Mouse (Mus musculus) heart, embryonic 13.5 days (tissue): Measurements from ENCODE around the gene Creb3. TPM values are rescaled to one million over a fixed set of nuclear protein-coding genes. Genes with fewer than 3 reads are reported as not detected.
A peak's percentile ranks its signal among the peaks of the same experiment; 100 is the strongest.
"Not testable (repeated sequence)": the region's sequence is repeated elsewhere in the genome, so short reads cannot be mapped to it uniquely, and the experiment has no call there.

Source experiments
- ATAC-seq: fragments of 200-750 bp; cut with Nextera tagmentation; 2 replicates; pipeline ENCODE4 v1.8.0; 2017; ENCODE audit warnings: moderate TSS enrichment; ENCODE audit not compliant: insufficient number of reproducible peaks, low FRiP score, low TSS enrichment; ENCODE audit errors: extremely low read depth
- H3K27ac ChIP-seq: fragments of 300-500 bp; sonication (generic); replicated peaks from 2 replicates; pipeline ENCODE4 v1.5.1; 2015; ENCODE audit warnings: moderate library complexity, mild to moderate bottlenecking, inconsistent platforms
- H3K27me3 ChIP-seq: fragments of 300-500 bp; sonication (generic); replicated peaks from 2 replicates; pipeline ENCODE4 v1.6.1; 2015; ENCODE audit warnings: mild to moderate bottlenecking, inconsistent platforms
- H3K36me3 ChIP-seq: fragments of 300-500 bp; sonication (generic); 2 replicates; pipeline ENCODE4 v1.6.1; 2015; ENCODE audit warnings: mild to moderate bottlenecking, inconsistent platforms
- H3K4me1 ChIP-seq: fragments of 300-500 bp; sonication (generic); 2 replicates; pipeline ENCODE4 v1.6.1; 2015; ENCODE audit warnings: inconsistent platforms
- H3K4me2 ChIP-seq: fragments of 300-500 bp; sonication (generic); 2 replicates; pipeline ENCODE4 v1.6.1; 2015; ENCODE audit warnings: inconsistent platforms, mild to moderate bottlenecking, moderate library complexity
- H3K4me3 ChIP-seq: fragments of 300-500 bp; sonication (generic); 2 replicates; pipeline ENCODE4 v1.5.1; 2015; ENCODE audit warnings: moderate library complexity, mild to moderate bottlenecking, inconsistent platforms
- H3K9ac ChIP-seq: fragments of 300-500 bp; sonication (generic); 2 replicates; pipeline ENCODE4 v1.6.1; 2015; ENCODE audit warnings: inconsistent platforms, mild to moderate bottlenecking, moderate library complexity
- H3K9me3 ChIP-seq: fragments of 300-500 bp; sonication (generic); 2 replicates; pipeline ENCODE4 v1.6.1; 2016; ENCODE audit warnings: inconsistent platforms
- WGBS: fragments of 180-500 bp; shearing (Covaris S2); methylation state at CpG from one replicate; pipeline ENCODE4 v1.1.7; 2015; ENCODE audit warnings: mixed read lengths; 5-methylcytosine and 5-hydroxymethylcytosine counted together
- polyA plus RNA-seq: library from polyadenylated mRNA; unstranded; fragments of >200 nt; fragmentation: Nextera tagmentation; extraction: Ambion mirVana; gene quantifications from 2 replicates; pipeline ENCODE4 v1.2.1, GENCODE M21; 2015

Creb3 gene
- polyA plus RNA-seq, 1 experiment from 2014 or later = 59.1 TPM

- ATAC-seq = no peak
- peaks cover 19% of the 10 kb centered on the region for H3K4me1 ChIP-seq
These were observed 28.9 kb upstream of the Creb3 start for GRCm38 (mm10) chr4:43533270-43533669.

GRCm38 (mm10) chr4:43535628-43536027 lies 26.5 kb upstream of the Creb3 start:
- no peak for ATAC-seq
- Histone ChIP-seq H3K36me3 (peaks cover 100% of the 10 kb centered on the region), H3K9me3 (no peaks in the 10 kb centered on the region), H3K4me1 (peaks cover 9% of the 10 kb centered on the region), H3K9ac (no peak overlapping the region), H3K4me3 (no peak overlapping the region), H3K4me2 (no peak overlapping the region), H3K27ac (no peak overlapping the region), H3K27me3 (no peaks in the 10 kb centered on the region)
- WGBS = 93% methylated on average over 8 of the region's 8 CpGs

More at GRCm38 (mm10) chr4:43533270-43533669, 28.9 kb upstream of the Creb3 start:
- WGBS = 82% methylated on average over 9 of the region's 9 CpGs
- H3K36me3 ChIP-seq = peaks cover 81% of the 10 kb centered on the region
- H3K27ac ChIP-seq = no peak overlapping the region
- no peak overlapping the region for H3K4me2 ChIP-seq
- no peak overlapping the region for H3K4me3 ChIP-seq
- H3K9ac ChIP-seq = no peak overlapping the region
- no peaks in the 10 kb centered on the region for H3K27me3 ChIP-seq
- no peaks in the 10 kb centered on the region for H3K9me3 ChIP-seq

- no peak for ATAC-seq
- no peak overlapping the region for H3K4me2 ChIP-seq
- no peak overlapping the region for H3K27ac ChIP-seq
- WGBS = 82% methylated on average over 9 of the region's 9 CpGs
- H3K9me3 ChIP-seq = no peaks in the 10 kb centered on the region
- peaks cover 100% of the 10 kb centered on the region for H3K36me3 ChIP-seq
- no peak overlapping the region for H3K9ac ChIP-seq
- H3K4me1 ChIP-seq = peaks cover 5% of the 10 kb centered on the region
- H3K4me3 ChIP-seq = no peak overlapping the region
- H3K27me3 ChIP-seq = no peaks in the 10 kb centered on the region
These were observed 26.1 kb upstream of the Creb3 start for GRCm38 (mm10) chr4:43536031-43536430.

- Histone ChIP-seq H3K4me2 (no peak overlapping the region), H3K4me3 (no peak overlapping the region), H3K27ac (no peak overlapping the region), H3K9ac (no peak overlapping the region), H3K9me3 (no peaks in the 10 kb centered on the region), H3K4me1 (no peaks in the 10 kb centered on the region), H3K27me3 (no peaks in the 10 kb centered on the region), H3K36me3 (peaks cover 100% of the 10 kb centered on the region)
- no peak for ATAC-seq
- WGBS = 84% methylated on average over 3 of the region's 3 CpGs
These were observed 20.1 kb upstream of the Creb3 start for GRCm38 (mm10) chr4:43542044-43542443.

GRCm38 (mm10) chr4:43546375-43547047 lies 15.6 kb upstream of the Creb3 start:
- no peak overlapping the region for H3K27ac ChIP-seq
- no peak for ATAC-seq
- peaks cover 100% of the 10 kb centered on the region for H3K36me3 ChIP-seq
- H3K4me2 ChIP-seq = no peak overlapping the region
- H3K9ac ChIP-seq = no peak overlapping the region
- H3K4me1 ChIP-seq = no peaks in the 10 kb centered on the region
- WGBS = 86% methylated on average over 12 of the region's 12 CpGs
- H3K27me3 ChIP-seq = no peaks in the 10 kb centered on the region
- H3K4me3 ChIP-seq = no peak overlapping the region
- H3K9me3 ChIP-seq = no peaks in the 10 kb centered on the region

- peaks cover 2% of the 10 kb centered on the region; the same call in 1 of the 2 replicates for H3K9me3 ChIP-seq
- ATAC-seq = no peak
- H3K27ac ChIP-seq = no peak overlapping the region
- no peak overlapping the region for H3K4me2 ChIP-seq
- no peaks in the 10 kb centered on the region for H3K27me3 ChIP-seq
- no peak overlapping the region for H3K4me3 ChIP-seq
- H3K4me1 ChIP-seq = no peaks in the 10 kb centered on the region
- H3K9ac ChIP-seq = no peak overlapping the region
- WGBS = 88% methylated on average over 8 of the region's 8 CpGs
- H3K36me3 ChIP-seq = peaks cover 100% of the 10 kb centered on the region
These were observed 15.0 kb upstream of the Creb3 start for GRCm38 (mm10) chr4:43547160-43547559.

GRCm38 (mm10) chr4:43549055-43549454 lies 13.1 kb upstream of the Creb3 start:
- Histone ChIP-seq H3K4me3 (no peak overlapping the region), H3K4me2 (no peak overlapping the region), H3K27ac (no peak overlapping the region), H3K9ac (no peak overlapping the region), H3K27me3 (no peaks in the 10 kb centered on the region), H3K4me1 (no peaks in the 10 kb centered on the region), H3K9me3 (peaks cover 9% of the 10 kb centered on the region), H3K36me3 (peaks cover 100% of the 10 kb centered on the region)
- 84% methylated on average over 12 of the region's 12 CpGs for WGBS
- no peak for ATAC-seq

GRCm38 (mm10) chr4:43551854-43552253 lies 10.3 kb upstream of the Creb3 start:
- not testable (repeated sequence) for H3K27me3 ChIP-seq, H3K27ac ChIP-seq, H3K4me3 ChIP-seq, H3K4me2 ChIP-seq, ATAC-seq, H3K9me3 ChIP-seq, H3K9ac ChIP-seq, H3K4me1 ChIP-seq
- 87% methylated on average over 6 of the region's 6 CpGs for WGBS
- H3K36me3 ChIP-seq = peaks cover 100% of the 10 kb centered on the region

- WGBS = 94% methylated on average over 5 of the region's 5 CpGs
- ATAC-seq = no peak
These were observed 9.7 kb upstream of the Creb3 start for GRCm38 (mm10) chr4:43552437-43552836.

GRCm38 (mm10) chr4:43553891-43554290 lies 8.2 kb upstream of the Creb3 start:
- H3K9ac ChIP-seq = no peak overlapping the region

More at GRCm38 (mm10) chr4:43552437-43552836, 9.7 kb upstream of the Creb3 start:
- Histone ChIP-seq H3K4me1 (peaks cover 6% of the 10 kb centered on the region), H3K36me3 (peaks cover 99% of the 10 kb centered on the region), H3K27ac (no peak overlapping the region), H3K27me3 (no peaks in the 10 kb centered on the region), H3K4me2 (no peak overlapping the region), H3K4me3 (no peak overlapping the region), H3K9me3 (peaks cover 9% of the 10 kb centered on the region), H3K9ac (no peak overlapping the region)

GRCm38 (mm10) chr4:43555926-43556325 lies 6.2 kb upstream of the Creb3 start:
- 93% methylated on average over 7 of the region's 7 CpGs for WGBS
- H3K4me3 ChIP-seq = no peak overlapping the region
- H3K27ac ChIP-seq = no peak overlapping the region
- no peaks in the 10 kb centered on the region for H3K27me3 ChIP-seq
- peaks cover 9% of the 10 kb centered on the region for H3K9me3 ChIP-seq
- peaks cover 41% of the 10 kb centered on the region for H3K4me1 ChIP-seq
- ATAC-seq = no peak
- H3K36me3 ChIP-seq = peaks cover 73% of the 10 kb centered on the region
- H3K9ac ChIP-seq = no peak overlapping the region
- H3K4me2 ChIP-seq = no peak overlapping the region

More at GRCm38 (mm10) chr4:43553891-43554290, 8.2 kb upstream of the Creb3 start:
- Histone ChIP-seq H3K4me3 (no peak overlapping the region), H3K36me3 (peaks cover 87% of the 10 kb centered on the region), H3K27me3 (no peaks in the 10 kb centered on the region), H3K4me1 (peaks cover 21% of the 10 kb centered on the region), H3K4me2 (no peak overlapping the region), H3K9me3 (peaks cover 9% of the 10 kb centered on the region), H3K27ac (no peak overlapping the region)
- no peak for ATAC-seq

GRCm38 (mm10) chr4:43558028-43558630 lies 4.0 kb upstream of the Creb3 start:
- Histone ChIP-seq H3K27ac (peak overlapping the region; percentile 100), H3K27me3 (no peaks in the 10 kb centered on the region), H3K36me3 (peaks cover 51% of the 10 kb centered on the region), H3K9me3 (no peaks in the 10 kb centered on the region), H3K4me1 (peaks cover 46% of the 10 kb centered on the region), H3K4me2 (peak overlapping the region; percentile 86), H3K4me3 (peak overlapping the region; percentile 85), H3K9ac (peak overlapping the region; percentile 98)
- WGBS = 4% methylated on average over 5 of the region's 5 CpGs
- ATAC-seq = no peak
